Mouse (Mus musculus) myocyte (in vitro differentiated cells): ENCODE results near the gene Fcnb.

Experiments
- POLR2A ChIP-seq: IDR thresholded peaks from one replicate; pipeline ENCODE4 v1.6.1; 2011; ENCODE audit warnings: low read depth, mild to moderate bottlenecking, control low read depth, moderate library complexity; ENCODE audit not compliant: insufficient read length
- POLR2AphosphoS2 ChIP-seq: IDR thresholded peaks from one replicate; pipeline ENCODE4 v1.6.1; 2011; ENCODE audit warnings: low read depth, control low read depth; ENCODE audit not compliant: insufficient read length
- USF1 ChIP-seq: IDR thresholded peaks from one replicate; pipeline ENCODE4 v1.6.1; 2011; ENCODE audit warnings: low read depth, mild to moderate bottlenecking, control low read depth, moderate library complexity

GRCm38 (mm10) chr2:28092099-28092498, 7.4 kb upstream of the Fcnb start:
- TF ChIP-seq POLR2AphosphoS2 (no peak), POLR2A (no peak), USF1 (no peak)
